Mouse (Mus musculus): Measurements from ENCODE around the gene Gc. TPM values are rescaled to one million over a fixed set of nuclear protein-coding genes. Genes with fewer than 3 reads are reported as not detected.

Gene Gc
- total and polyA plus RNA-seq, 3 experiments, result not detected

GRCm38 (mm10) chr5:89381340-89381739 is 76.4 kb downstream of the Gc start:
- no peak overlapping the region for H3K27ac ChIP-seq (ENCODE audit: insufficient read depth, low read depth)
- H3K9me3 ChIP-seq (replicated peaks; ENCODE audit: low read length), result no peaks in the 10 kb centered on the region
- H3K4me3 ChIP-seq (replicated peaks in 1 of 3; ENCODE audit: low read depth in 2 of 3, low read length in 2 of 3, poor library complexity in 1 of 3), result no peak overlapping the region
- no peaks in the 10 kb centered on the region for H3K27me3 ChIP-seq (replicated peaks)
- H3K79me2 ChIP-seq (replicated peaks; ENCODE audit: control insufficient read depth, extremely low read depth, insufficient read depth, poor library complexity, severe bottlenecking), result no peaks in the 10 kb centered on the region
- no peak for TF ChIP-seq SIN3A (IDR thresholded peaks at IDR 0.05; ENCODE audit: low read length)
- no peak for TF ChIP-seq GABPA (IDR thresholded peaks at IDR 0.05; ENCODE audit: insufficient replicate concordance, low read depth, low read length)
- no peak for TF ChIP-seq NRF1 (IDR thresholded peaks at IDR 0.05; ENCODE audit: low read depth, low read length)
- TF ChIP-seq MAZ (IDR thresholded peaks at IDR 0.05; ENCODE audit: low read depth, low read length), result no peak
- no peak for TF ChIP-seq ELF1 (IDR thresholded peaks at IDR 0.05; ENCODE audit: low read depth, low read length)
- no peak for TF ChIP-seq POLR2A (IDR thresholded peaks at IDR 0.05; ENCODE audit: low read depth, low read length)
- TF ChIP-seq JUND (conservative IDR thresholded peaks at IDR 0.05; ENCODE audit: low read depth, low read length), result no peak
- TF ChIP-seq ZC3H11A (IDR thresholded peaks at IDR 0.05; ENCODE audit: low read depth, low read length), result no peak
- no peak for TF ChIP-seq HCFC1 (IDR thresholded peaks at IDR 0.05; ENCODE audit: low read depth, low read length)
- no peak for TF ChIP-seq EP300 (IDR thresholded peaks at IDR 0.05; ENCODE audit: low read length)
- no peak for TF ChIP-seq MAFK (IDR thresholded peaks at IDR 0.05; ENCODE audit: insufficient replicate concordance, low read length)
- TF ChIP-seq UBTF (IDR thresholded peaks at IDR 0.05; ENCODE audit: low read depth, low read length), result no peak
- no peak for TF ChIP-seq SMC3 (IDR thresholded peaks at IDR 0.05; ENCODE audit: low read depth, low read length)
- in situ Hi-C loops (cut with MboI; ENCODE audit: low pct_ligation_motif_present, low pct_unique_long_range_greater_than_20kb, low sequenced_read_pairs) (no loop called here), dilution Hi-C loops (cut with MboI; ENCODE audit: extremely low pct_ligation_motif_present, extremely low pct_unique_long_range_greater_than_20kb, low sequenced_read_pairs) (no loop called here)
- no peak overlapping the region for H3K9ac ChIP-seq (ENCODE audit: insufficient read depth, low read depth)
- H3K4me2 ChIP-seq (ENCODE audit: insufficient read depth, low read depth, poor library complexity, severe bottlenecking), result no peak overlapping the region
- no peaks in the 10 kb centered on the region for H3K4me1 ChIP-seq (ENCODE audit: control insufficient read depth in 1 of 2, insufficient read depth in 2 of 2)
- H3K36me3 ChIP-seq (replicated peaks in 1 of 2; ENCODE audit: control insufficient read depth in 1 of 2, insufficient read depth in 1 of 2, low read length in 1 of 2), result no peaks in the 10 kb centered on the region
- DNase-seq (ENCODE audit: extremely low read depth), result no peak

DNA sequence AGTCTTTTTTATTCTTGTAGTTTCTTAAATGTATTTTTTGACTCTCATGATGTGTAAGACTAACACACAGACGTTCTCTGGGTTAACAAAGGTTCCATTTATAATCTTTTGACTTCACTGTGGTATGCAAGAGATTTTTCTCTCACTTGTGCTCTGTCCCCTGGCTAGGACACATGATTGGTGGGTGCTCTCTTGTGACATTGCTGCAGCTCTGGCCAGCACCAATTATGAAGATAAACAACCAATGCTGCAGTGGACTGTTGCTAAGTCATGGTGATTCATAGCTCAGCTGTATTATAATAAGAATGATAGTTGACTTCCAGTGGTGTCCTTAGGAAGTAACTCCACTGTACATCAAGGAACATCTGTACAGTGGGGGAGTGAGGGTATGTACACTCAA is 87.6 kb downstream of the Gc start:
- TF ChIP-seq CTCF (conservative IDR thresholded peaks at IDR 0.05 in 1 of 2, IDR thresholded peaks at IDR 0.05 in 1 of 2; ENCODE audit: low read depth in 2 of 2, low read length in 2 of 2) (no peak), ETS1 (conservative IDR thresholded peaks at IDR 0.05; ENCODE audit: low read depth, low read length) (no peak), USF2 (conservative IDR thresholded peaks at IDR 0.05; ENCODE audit: low read depth, low read length) (no peak), E2F4 (IDR thresholded peaks at IDR 0.05; ENCODE audit: insufficient replicate concordance, low read depth, low read length) (no peak), MAZ (IDR thresholded peaks at IDR 0.05; ENCODE audit: low read depth, low read length) (no peak), CHD1 (IDR thresholded peaks at IDR 0.05; ENCODE audit: low read depth, low read length) (no peak), MAFK (IDR thresholded peaks at IDR 0.05; ENCODE audit: insufficient replicate concordance, low read length) (no peak), POLR2AphosphoS2 (IDR thresholded peaks at IDR 0.05; ENCODE audit: low read depth, low read length) (no peak), USF1 (IDR thresholded peaks at IDR 0.05; ENCODE audit: low read depth, low read length) (no peak), ZMIZ1 (IDR thresholded peaks at IDR 0.05; ENCODE audit: low read depth, low read length) (no peak), RAD21 (IDR thresholded peaks at IDR 0.05; ENCODE audit: low read depth, low read length) (no peak)
- no peak for DNase-seq (ENCODE audit: extremely low read depth)
- Histone ChIP-seq H3K4me2 (ENCODE audit: insufficient read depth, low read depth, poor library complexity, severe bottlenecking) (no peak overlapping the region), H3K27me3 (replicated peaks) (no peaks in the 10 kb centered on the region), H3K4me3 (replicated peaks in 1 of 3; ENCODE audit: low read depth in 2 of 3, low read length in 2 of 3, poor library complexity in 1 of 3) (no peak overlapping the region), H3K79me2 (replicated peaks; ENCODE audit: control insufficient read depth, extremely low read depth, insufficient read depth, poor library complexity, severe bottlenecking) (no peaks in the 10 kb centered on the region), H3K9ac (ENCODE audit: insufficient read depth, low read depth) (no peak overlapping the region), H3K36me3 (replicated peaks in 1 of 2; ENCODE audit: control insufficient read depth in 1 of 2, insufficient read depth in 1 of 2, low read length in 1 of 2) (no peaks in the 10 kb centered on the region), H3K27ac (ENCODE audit: insufficient read depth, low read depth) (no peak overlapping the region), H3K4me1 (ENCODE audit: control insufficient read depth in 1 of 2, insufficient read depth in 2 of 2) (no peaks in the 10 kb centered on the region), H3K9me3 (replicated peaks; ENCODE audit: low read length) (no peaks in the 10 kb centered on the region)
- dilution Hi-C loops (cut with MboI; ENCODE audit: extremely low pct_ligation_motif_present, extremely low pct_unique_long_range_greater_than_20kb, low sequenced_read_pairs) (no loop called here), in situ Hi-C loops (cut with MboI; ENCODE audit: low pct_ligation_motif_present, low pct_unique_long_range_greater_than_20kb, low sequenced_read_pairs) (no loop called here)
